Mouse (Mus musculus) G1E (cell line): ENCODE measurements around the gene Icam4. TPM values are rescaled to one million over a fixed set of nuclear protein-coding genes. Genes with fewer than 3 reads are reported as not detected.

Experiments used
- ATAC-seq: 2 replicates; pipeline ENCODE4 v1.8.0; 2016; ENCODE audit warnings: mild to moderate bottlenecking; ENCODE audit not compliant: insufficient number of reproducible peaks, poor library complexity, low FRiP score, severe bottlenecking; ENCODE audit errors: extremely low read depth
- DNase-seq: peaks from one replicate; pipeline ENCODE4 v3.0.0; 2012; ENCODE audit warnings: low spot score
- H3K27me3 ChIP-seq: 2 replicates; pipeline ENCODE4 v1.6.1; 2012; ENCODE audit warnings: mild to moderate bottlenecking, low read length, inconsistent platforms; ENCODE audit not compliant: insufficient read depth
- H3K36me3 ChIP-seq: replicated peaks from 2 replicates; pipeline ENCODE3; 2012; ENCODE audit warnings: mild to moderate bottlenecking, inconsistent platforms
- H3K4me1 ChIP-seq: 2 replicates; pipeline ENCODE4 v1.6.1; 2012; ENCODE audit warnings: low read depth, low read length, inconsistent platforms, mixed read lengths; ENCODE audit not compliant: insufficient read depth
- H3K4me3 ChIP-seq: 2 replicates; pipeline ENCODE4 v1.5.1; 2012; ENCODE audit warnings: low read depth, mild to moderate bottlenecking, inconsistent platforms, low read length, moderate library complexity, mixed read lengths
- H3K9me3 ChIP-seq: replicated peaks from 2 replicates; pipeline ENCODE4 v1.6.1; 2012; ENCODE audit warnings: inconsistent platforms
- CTCF ChIP-seq: IDR thresholded peaks from 2 replicates; pipeline ENCODE4 v1.5.1; 2012; ENCODE audit warnings: low read depth, low read length, inconsistent platforms, mixed read lengths
- GATA1 ChIP-seq: IDR thresholded peaks from 2 replicates; pipeline ENCODE4 v1.6.1; 2012; ENCODE audit warnings: borderline replicate concordance, low read length, inconsistent platforms, mixed read lengths
- GATA2 ChIP-seq: IDR thresholded peaks from 2 replicates; pipeline ENCODE4 v1.6.1; 2012; ENCODE audit warnings: low read depth, low read length, inconsistent platforms, borderline replicate concordance
- POLR2AphosphoS5 ChIP-seq: IDR thresholded peaks from 2 replicates; pipeline ENCODE4 v1.6.1; 2012; ENCODE audit warnings: low read depth, low read length, inconsistent platforms; ENCODE audit not compliant: insufficient replicate concordance
- TAL1 ChIP-seq: conservative IDR thresholded peaks from 2 replicates; pipeline ENCODE4 v1.6.1; 2012; ENCODE audit warnings: low read depth, low read length, inconsistent platforms, mixed read lengths
- polyA plus RNA-seq: library from polyadenylated mRNA; stranded (reverse); fragments of >175 nt; gene quantifications from 2 replicates; pipeline ENCODE4 v1.2.3, GENCODE M21; 2012
- total RNA-seq, 2 experiments: library from RNA; stranded (forward) in 1 of 2; stranded (reverse) in 1 of 2; fragments of 200-1000 nt in 1 of 2; fragments of >200 nt in 1 of 2; fragmentation: Nextera tagmentation in 1 of 2; gene quantifications; 2 replicates each; pipeline ENCODE4 v1.2.3; 2014 to 2017

Icam4 gene
- total and polyA plus RNA-seq, 3 experiments, result 4.8 to 11.2 (median 8.2) TPM

DNA sequence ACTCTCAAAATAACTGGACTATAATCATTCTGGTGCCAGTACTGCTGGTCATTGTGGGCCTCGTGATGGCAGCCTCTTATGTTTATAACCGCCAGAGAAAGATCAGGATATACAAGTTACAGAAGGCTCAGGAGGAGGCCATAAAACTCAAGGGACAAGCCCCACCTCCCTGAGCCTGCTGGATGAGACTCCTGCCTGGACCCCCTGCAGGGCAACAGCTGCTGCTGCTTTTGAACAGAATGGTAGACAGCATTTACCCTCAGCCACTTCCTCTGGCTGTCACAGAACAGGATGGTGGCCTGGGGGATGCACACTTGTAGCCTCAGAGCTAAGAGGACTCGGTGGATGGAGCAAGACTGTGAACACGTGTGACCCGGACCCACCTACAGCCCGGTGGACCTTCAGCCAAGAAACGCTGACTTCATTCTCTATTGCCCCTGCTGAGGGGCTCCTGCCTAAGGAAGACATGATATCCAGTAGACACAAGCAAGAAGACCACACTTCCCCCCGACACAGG lies 1.3 kb upstream of the Icam4 start:
- no peak for DNase-seq
- Histone ChIP-seq H3K9me3 (no peaks in the 10 kb centered on the region), H3K4me3 (no peak overlapping the region), H3K4me1 (peaks cover 61% of the 10 kb centered on the region), H3K27me3 (no peaks in the 10 kb centered on the region), H3K36me3 (peaks cover 41% of the 10 kb centered on the region)
- TF ChIP-seq TAL1 (no peak), GATA2 (no peak), GATA1 (no peak), POLR2AphosphoS5 (no peak), CTCF (no peak)
- ATAC-seq, result no peak

GRCm38 (mm10) chr9:21028560-21029110 lies 538 bp upstream of the Icam4 start:
- Histone ChIP-seq H3K4me3 (peak overlapping the region; percentile 73; the same call in 1 of the 2 replicates), H3K4me1 (peaks cover 69% of the 10 kb centered on the region), H3K9me3 (no peaks in the 10 kb centered on the region), H3K27me3 (no peaks in the 10 kb centered on the region), H3K36me3 (peaks cover 39% of the 10 kb centered on the region)
- no peak for TF ChIP-seq TAL1
- TF ChIP-seq POLR2AphosphoS5, result no peak
- TF ChIP-seq GATA1, result no peak
- no peak for TF ChIP-seq GATA2
- no peak for TF ChIP-seq CTCF
- DNase-seq (no peak), ATAC-seq (no peak)

- ATAC-seq, result no peak
- H3K4me1 ChIP-seq, result peaks cover 78% of the 10 kb centered on the region
- peaks cover 37% of the 10 kb centered on the region for H3K36me3 ChIP-seq
- H3K9me3 ChIP-seq, result no peaks in the 10 kb centered on the region
- DNase-seq, result no peak
- H3K27me3 ChIP-seq, result no peaks in the 10 kb centered on the region; the same call in 1 of the 2 replicates
- H3K4me3 ChIP-seq, result peak overlapping the region; percentile 73
- TF ChIP-seq GATA2 (no peak), CTCF (no peak), TAL1 (no peak), POLR2AphosphoS5 (no peak), GATA1 (no peak)
Measured at GRCm38 (mm10) chr9:21030055-21030600, 955 bp downstream of the Icam4 start.

DNA sequence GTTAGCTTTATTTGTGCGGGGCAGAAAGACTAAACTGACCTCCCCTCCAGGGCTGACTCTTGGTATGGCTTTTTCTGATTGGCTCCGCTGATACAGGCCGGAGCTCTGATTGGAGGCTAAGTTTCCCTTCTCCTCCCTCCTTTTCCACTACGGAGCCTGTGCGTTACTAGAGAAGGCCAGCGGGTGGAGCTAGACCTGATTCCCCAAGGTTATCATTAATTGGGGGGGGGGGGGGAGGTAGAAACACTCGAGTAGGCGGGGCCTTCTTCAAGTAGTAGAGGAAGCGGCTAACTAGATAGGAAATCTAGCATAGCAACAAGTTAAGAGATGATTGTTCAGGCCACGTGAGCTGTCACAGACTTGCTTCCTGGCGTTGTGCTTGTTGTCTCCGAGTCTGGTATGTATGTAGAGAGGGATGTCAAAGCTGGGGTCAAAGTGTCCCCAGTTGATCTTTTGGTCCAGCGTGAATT lies 1.6 kb downstream of the Icam4 start:
- Histone ChIP-seq H3K4me1 (peaks cover 78% of the 10 kb centered on the region), H3K4me3 (peak overlapping the region; percentile 77), H3K9me3 (no peaks in the 10 kb centered on the region), H3K27me3 (peaks cover under 1% of the 10 kb centered on the region; the same call in 1 of the 2 replicates), H3K36me3 (peaks cover 33% of the 10 kb centered on the region)
- peak; percentile 80 for DNase-seq
- TF ChIP-seq GATA1 (no peak), GATA2 (no peak), CTCF (no peak), POLR2AphosphoS5 (no peak), TAL1 (no peak)
- ATAC-seq, result peak; percentile 71

DNA sequence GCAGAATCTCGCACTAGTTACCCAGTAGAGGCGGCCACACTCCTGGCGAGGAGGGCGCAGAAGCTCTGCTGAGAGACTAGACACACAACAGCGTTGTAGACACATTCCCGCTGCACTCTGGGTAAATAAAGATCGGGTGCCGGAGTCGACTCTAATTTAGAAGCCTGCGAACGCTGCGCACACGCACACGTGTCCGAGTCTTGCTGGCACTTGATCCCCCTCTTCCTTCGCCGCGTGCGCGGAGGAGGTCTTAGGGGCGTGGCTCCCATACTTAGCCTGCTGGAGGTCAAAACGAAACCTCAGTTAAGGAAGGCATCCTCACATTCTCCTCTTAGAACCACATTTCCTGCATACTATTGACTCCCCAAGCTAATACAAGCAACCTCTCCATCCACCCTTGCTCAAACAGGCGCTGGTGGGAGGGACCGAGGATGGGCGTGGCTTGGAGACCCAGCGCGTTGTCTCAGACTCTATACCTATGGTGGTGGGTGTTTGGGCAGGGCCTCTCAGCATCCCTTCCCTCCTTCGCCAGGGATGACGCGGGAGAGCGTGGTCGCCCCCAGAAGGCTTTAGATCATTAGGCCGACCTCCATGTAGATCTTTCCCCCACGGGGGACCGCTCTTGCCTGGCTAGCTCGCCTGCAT lies 2.2 kb downstream of the Icam4 start:
- no peak for DNase-seq
- TF ChIP-seq GATA2, result no peak
- TF ChIP-seq CTCF, result no peak
- 0 out of 2 replicates have a peak, but pooled peaks have one; percentile 1 for ATAC-seq
- Histone ChIP-seq H3K4me1 (peaks cover 75% of the 10 kb centered on the region), H3K27me3 (peaks cover 5% of the 10 kb centered on the region; the same call in 1 of the 2 replicates), H3K4me3 (peak overlapping the region; percentile 77), H3K36me3 (peaks cover 30% of the 10 kb centered on the region), H3K9me3 (no peaks in the 10 kb centered on the region)

DNA sequence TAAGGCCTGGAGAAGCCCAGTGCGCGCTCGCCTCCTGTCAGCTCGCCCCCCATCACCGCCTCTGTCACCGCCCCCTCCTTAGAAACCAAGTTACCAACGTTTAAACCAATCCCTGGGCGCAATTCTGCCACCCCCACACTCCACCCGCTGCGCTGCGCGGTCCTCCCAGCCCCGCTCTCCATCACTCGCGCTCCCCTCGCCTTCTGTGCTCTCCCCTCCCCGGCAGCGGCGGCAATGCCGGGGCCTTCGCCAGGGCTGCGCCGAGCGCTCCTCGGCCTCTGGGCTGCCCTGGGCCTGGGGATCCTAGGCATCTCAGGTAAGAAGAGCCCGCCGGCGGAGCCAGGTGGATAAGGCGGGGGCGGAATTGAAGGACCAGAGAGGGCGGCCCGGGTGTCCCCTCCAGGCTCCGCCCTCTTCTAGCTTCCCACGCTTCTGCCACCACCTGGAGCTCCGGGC lies 2.8 kb downstream of the Icam4 start, which contains the start of gene Icam5:
Gene Icam5 (plus strand): TSS at position 178 of the 456 bp plus-strand sequence.
- H3K36me3 ChIP-seq, result peaks cover 24% of the 10 kb centered on the region
- DNase-seq (no peak), ATAC-seq (no peak)
- peak within 1 kb of the TSS; percentile 77 for H3K4me3 ChIP-seq
- H3K27me3 ChIP-seq, result peaks cover 10% of the 10 kb centered on the region; the same call in 1 of the 2 replicates
- no peak for TF ChIP-seq GATA2
- no peak for TF ChIP-seq GATA1
- TF ChIP-seq TAL1, result no peak
- no peak for TF ChIP-seq POLR2AphosphoS5
- TF ChIP-seq CTCF, result no peak
- peaks cover 71% of the 10 kb centered on the region for H3K4me1 ChIP-seq
- no peaks in the 10 kb centered on the region for H3K9me3 ChIP-seq
